Mouse (Mus musculus): ENCODE data around the gene Tmem121b. TPM values are rescaled to one million over a fixed set of nuclear protein-coding genes. Genes with fewer than 3 reads are reported as not detected.

Tmem121b gene
- total RNA-seq, 4 experiments from 2014 or later = 43.6 to 47.4 (median 46.5) TPM

DNA sequence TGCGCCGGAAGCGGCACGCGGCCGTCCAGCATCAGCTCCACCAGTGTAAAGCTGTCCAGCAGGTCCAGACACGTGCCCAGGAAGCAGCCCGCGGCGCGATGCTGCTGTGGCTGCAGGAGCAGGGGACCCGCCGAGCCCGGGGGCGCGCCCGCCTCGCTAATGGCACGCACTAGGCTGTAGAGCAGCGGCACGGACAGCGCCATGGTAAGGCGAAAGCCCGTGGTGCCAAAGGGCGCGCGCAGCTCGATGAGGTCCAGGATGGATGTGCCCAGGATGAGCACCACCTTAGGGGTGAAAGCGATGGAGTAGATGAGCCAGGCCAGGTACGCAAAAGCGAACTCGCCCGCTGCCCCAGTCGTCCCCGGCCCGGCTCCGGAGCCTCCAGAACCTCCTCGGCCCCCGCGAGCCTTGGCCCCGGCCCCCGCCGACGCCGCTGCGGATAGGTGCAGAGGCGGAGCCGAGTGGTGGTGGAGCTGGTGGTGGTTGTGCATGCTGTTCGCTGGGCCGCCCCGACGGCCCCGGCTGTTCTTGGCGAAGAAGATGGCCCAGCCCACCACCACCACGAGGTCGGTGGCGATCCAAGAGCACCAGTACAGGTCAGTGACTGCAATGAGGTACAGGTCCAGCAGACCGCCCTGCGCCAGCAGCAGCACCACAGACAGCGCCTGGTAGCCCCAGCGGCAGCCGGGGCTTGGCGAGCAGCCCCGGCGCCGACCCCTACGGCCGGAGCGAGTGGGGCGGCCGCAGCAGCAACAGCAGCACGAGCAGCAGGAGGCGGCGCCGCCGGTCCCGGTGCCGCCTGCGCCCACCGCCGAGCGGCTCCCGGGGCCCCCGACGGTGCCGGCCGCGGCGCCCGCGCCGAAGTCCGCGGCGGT is 871 bp downstream of the Tmem121b start:
- no peak for DNase-seq (ENCODE audit: low spot score in 2 of 2)

- no peak for DNase-seq (ENCODE audit: low spot score in 2 of 2)
Observed at GRCm38 (mm10) chr6:120491862-120492498, 1.6 kb downstream of the Tmem121b start.

DNA sequence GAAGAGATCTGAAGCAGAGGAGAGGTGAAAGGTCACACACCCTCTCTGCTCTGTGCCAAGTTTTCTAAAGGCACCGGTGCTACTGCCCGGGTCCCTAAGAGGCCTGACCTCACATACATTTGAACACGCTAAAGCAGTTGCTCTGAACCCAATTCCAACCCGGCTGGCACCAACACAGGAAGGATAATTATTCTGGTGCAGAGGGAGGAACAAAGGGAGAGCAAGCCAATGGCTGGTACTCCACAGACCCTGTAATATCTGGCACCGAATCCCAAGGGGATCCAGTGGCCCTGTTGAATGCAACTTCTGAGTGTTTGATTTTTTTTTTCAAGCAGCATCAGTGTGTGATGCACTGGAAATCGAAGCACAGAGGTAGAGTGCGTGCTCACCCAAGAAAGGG is 2.5 kb downstream of the Tmem121b start:
- no peak for DNase-seq (ENCODE audit: low spot score in 2 of 2)

DNA sequence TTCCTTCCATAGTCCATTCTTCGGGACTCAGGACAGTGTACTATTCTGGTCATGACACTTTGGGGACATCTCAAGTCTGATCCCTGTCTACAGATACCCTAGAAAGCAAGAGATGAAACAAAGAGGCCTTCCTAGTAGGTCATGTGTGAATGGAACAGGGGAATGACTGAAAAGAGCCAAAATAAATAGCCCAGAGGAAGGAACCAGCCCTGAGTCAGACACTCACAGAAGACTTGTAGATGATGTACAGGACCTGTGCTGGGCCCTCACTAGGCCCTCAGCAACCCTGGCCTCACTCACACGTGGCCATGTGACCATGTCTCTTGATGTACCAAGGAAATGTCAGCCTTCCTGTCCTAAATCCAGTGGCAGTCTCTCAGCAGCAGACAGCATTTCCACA is 4.1 kb downstream of the Tmem121b start:
- no peak for DNase-seq (ENCODE audit: low spot score in 2 of 2)

DNA sequence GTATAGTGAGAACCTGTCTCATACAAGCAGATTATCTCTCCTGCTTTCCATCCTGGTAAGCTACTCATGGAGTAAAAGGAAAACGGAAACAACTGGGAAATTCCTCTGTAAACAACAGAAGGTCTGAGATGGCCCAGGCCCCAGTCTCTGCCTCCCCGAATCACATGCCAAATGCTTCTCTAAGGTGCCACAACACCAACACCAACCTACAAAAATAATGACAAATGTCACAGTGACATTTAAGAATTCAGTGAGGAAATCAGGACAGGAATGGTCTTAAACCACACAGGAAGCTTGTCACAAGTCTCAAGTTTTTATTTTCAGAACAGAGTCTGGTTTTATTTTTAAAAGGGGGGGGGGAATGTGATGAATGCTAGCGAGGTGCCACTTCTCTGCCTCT is 5.0 kb downstream of the Tmem121b start:
- no peak for DNase-seq (ENCODE audit: low spot score in 2 of 2)

DNA sequence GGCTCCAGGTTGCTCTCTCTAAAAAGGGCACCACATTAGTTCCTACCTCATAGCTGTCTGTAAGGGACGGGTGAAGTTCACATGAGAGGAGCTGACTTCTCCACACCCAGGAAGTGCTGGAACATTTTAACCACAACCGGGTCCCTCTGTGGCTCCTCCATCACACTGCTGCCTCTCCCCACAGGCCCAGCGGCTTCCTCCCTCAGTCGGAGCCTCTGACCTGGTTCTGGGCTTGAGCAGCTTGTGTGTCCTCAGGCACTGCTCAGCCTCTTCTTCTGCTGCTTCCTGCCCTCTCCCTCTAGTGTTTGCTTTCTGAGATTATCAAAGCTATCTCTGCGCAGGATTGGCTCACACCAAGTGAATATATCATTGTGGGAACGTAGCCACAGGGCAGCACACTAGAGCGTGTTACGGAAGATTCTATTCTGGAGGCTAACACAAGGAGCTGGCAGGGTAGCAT is 7.5 kb downstream of the Tmem121b start:
- DNase-seq (ENCODE audit: low spot score in 2 of 2) = no peak

DNA sequence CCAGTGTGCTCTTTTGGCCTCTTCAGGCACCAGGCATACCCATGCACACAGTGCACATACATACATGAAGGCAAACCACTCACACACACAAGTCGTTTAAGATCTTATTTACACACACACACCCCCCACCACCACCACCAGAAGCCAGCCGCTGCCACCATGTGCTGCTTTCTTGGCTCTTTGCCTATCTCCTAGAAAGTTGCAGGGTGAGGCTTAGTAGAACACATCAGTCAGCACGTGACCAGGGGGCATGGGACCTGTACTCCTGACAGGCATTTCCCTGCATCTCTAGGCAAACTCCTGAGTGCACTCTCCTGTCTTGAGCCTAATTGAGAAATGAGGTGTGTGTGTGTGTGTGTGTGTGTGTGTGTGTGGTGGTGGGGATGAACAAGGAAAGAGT is 8.6 kb downstream of the Tmem121b start:
- no peak for DNase-seq (ENCODE audit: low spot score in 2 of 2)

GRCm38 (mm10) chr6:120483211-120483626 is 10.4 kb downstream of the Tmem121b start:
- DNase-seq (ENCODE audit: low spot score in 2 of 2) = peak in 1 of 2 experiments; percentile 91

GRCm38 (mm10) chr6:120482756-120483155 is 10.9 kb downstream of the Tmem121b start:
- DNase-seq (ENCODE audit: low spot score in 2 of 2) = no peak

GRCm38 (mm10) chr6:120482021-120482420 is 11.6 kb downstream of the Tmem121b start:
- DNase-seq (ENCODE audit: low spot score in 2 of 2) = no peak

DNA sequence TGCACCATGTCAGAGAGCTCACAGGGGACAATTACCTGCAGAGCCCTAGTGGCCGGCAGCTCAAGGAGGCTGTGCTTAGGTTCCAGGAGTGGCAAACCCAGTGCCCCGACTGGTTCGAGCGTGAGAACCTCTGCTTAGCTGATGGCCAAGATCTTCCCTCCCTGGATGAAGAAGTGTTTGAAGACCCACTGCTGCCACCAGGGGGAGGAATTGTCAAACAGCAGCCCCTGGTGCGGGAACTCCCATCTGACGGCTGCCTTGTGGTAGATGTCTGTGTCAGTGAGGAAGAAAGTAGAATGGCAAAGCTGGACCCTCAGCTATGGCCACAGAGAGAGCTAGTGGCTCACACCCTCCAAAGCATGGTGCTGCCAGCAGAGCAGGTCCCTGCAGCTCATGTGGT is 12.1 kb downstream of the Tmem121b start:
- DNase-seq (ENCODE audit: low spot score in 2 of 2) = no peak

DNA sequence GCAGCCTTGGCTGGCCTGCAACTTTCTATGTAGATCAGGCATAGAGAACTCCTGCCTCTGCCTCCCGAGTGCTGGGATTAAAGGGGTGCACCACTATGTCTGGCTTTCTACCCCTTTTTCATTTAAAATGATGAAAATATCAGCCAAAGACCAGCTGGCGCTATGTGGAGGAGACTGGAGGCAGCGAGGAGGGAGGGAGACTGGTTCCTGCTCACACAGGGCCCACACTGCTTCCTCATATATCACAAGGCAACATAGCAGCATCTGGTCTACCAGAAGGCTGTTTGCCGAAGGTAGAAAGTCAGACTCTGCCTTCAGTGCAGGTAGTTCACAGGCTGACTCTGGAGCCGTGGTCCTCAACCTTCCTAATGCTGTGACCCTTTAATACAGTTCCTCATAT is 13.2 kb downstream of the Tmem121b start:
- DNase-seq (ENCODE audit: low spot score in 2 of 2) = peak in 1 of 2 experiments; percentile 82

- no peak for DNase-seq (ENCODE audit: low spot score in 2 of 2)
Observed at GRCm38 (mm10) chr6:120479302-120479701, 14.3 kb downstream of the Tmem121b start.

- no peak for DNase-seq (ENCODE audit: low spot score in 2 of 2)
Observed at GRCm38 (mm10) chr6:120475288-120475687, 18.3 kb downstream of the Tmem121b start.

DNA sequence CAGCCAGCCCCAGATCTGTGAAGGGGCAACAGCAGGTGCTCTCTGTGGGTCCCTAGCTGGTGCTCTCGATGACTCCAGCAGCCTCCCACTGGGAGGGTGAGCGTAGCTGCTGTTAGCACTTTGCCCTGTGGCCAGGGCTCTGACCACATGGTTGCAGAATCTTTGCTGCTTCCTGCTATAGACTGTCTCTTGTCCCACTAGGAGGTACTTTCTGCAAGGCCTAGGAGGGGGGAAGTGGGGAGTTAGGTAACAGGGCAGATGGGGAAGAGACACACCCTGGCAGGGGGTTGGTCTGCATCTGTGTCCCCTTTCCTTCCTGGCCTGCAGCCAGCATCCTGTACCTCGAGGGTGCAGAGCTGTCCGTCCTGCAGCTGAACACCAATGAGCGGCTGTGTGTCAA is 20.2 kb downstream of the Tmem121b start:
- DNase-seq (ENCODE audit: low spot score in 2 of 2) = no peak

DNA sequence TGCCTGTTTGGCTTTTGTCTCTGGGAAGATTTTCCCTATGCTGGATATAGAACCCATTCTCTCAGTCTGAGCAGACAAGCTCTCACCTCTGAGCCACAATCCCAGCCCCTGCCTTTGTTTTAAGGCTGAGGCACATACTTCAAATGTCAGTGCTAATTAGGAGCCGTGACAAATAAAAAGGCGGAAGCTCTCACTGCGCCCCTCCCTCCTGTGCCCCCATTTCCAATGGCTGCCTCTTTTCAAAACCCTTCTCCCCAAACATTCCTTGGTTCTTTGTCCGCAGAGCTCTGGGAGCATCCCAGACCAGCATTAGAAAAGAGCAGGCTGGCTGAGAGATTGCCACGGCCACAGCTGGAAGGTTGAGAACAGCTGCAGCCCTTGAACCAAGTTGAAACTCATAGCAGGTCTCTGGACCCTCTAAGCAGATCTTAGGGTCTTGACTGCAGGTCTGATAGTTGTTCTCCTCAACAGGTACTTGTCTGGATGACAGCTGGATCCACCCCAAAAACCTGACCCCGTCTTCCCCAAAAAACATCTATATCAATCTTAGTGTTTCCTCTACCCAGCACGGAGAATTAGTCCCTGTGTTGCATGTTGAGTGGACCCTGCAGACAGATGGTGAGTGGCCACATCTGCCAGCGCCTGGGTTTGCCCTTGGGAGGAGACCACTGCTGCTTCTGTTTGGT is 21.0 kb downstream of the Tmem121b start:
- no peak for DNase-seq (ENCODE audit: low spot score in 2 of 2)

- no peak for DNase-seq (ENCODE audit: low spot score in 2 of 2)
Observed at GRCm38 (mm10) chr6:120471991-120472441, 21.6 kb downstream of the Tmem121b start.

DNA sequence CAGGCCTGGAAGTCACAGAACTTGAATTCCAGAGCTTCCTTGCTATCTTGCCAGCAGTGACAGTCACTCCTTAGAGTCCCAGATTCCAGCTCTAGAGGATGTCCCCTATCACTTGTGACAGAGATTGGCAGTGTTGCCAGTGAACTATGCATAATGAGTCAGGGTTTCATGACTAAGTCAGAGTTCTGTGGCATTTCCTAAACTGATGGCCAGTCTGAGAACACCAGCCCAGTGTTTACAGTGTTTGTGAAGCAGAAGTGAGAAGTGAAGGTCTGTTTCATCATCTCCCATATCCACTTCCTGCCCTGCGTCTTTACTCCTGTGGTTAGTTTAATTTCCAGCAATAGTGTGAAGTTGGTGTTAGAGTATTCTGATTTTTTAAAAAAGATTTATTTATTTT is 22.9 kb downstream of the Tmem121b start:
- DNase-seq (ENCODE audit: low spot score in 2 of 2) = no peak

- DNase-seq (ENCODE audit: low spot score in 2 of 2) = no peak
Observed at GRCm38 (mm10) chr6:120469770-120470169, 23.8 kb downstream of the Tmem121b start.

DNA sequence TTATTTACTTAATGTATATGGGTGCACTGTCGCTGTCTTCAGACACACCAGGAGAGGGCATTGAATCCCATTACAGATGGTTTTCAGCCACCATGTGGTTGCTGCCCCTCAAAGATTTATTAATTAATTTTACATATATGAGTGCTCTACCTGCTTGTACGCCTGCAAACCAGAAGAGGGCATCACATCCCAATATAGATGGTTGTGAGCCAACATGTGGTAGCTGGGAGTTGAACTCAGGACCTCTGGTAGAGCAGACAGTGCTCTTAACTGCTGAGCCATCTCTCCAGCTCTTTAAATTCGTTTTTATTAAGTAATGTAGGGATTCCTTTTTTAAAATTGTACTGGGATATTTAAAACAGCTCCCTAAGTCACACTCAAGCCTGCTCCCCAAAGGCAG is 24.3 kb downstream of the Tmem121b start:
- no peak for DNase-seq (ENCODE audit: low spot score in 2 of 2)

DNA sequence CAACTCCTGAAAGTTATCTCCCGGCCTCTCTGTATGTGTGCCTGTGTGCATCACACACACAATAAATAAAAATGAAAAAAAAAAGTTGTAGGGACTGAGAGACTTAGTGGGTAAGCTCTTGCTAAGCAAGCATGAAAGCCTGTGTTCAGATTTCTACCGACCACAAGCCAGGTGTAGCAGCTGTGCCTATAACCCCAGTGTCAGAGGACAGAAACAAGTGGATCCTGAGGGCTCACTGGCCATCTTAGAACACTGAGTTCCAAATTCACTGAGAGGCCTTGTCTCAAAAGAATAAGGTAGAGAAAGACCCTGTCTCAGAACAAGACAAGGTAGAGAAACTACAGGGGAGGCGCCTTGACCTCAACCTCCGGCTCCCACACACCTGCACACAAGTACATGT is 25.3 kb downstream of the Tmem121b start:
- no peak for DNase-seq (ENCODE audit: low spot score in 2 of 2)
